Mouse (Mus musculus): ENCODE measurements around the gene Cdc42se2.

DNA sequence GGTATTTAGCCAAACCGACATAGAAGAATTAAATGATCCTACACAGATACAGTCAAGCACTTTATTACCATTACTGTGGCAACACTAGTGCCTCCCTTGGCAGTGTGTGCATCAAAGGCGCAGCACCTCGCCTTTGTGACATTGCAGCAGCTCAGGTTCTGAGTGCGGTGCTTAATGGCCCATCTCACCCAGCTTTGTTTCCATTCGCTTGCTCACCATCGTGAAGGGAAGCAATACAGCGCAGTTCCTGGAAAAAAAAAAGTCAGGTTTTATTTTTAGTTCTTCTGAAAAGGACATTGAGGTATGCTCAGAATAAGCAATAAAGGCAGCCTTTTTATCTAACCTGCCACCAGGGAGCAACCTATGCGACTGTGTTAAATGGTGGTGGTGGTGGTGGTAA, 39.3 kb upstream of the Cdc42se2 start:
- no peak for TF ChIP-seq HCFC1 (IDR thresholded peaks at IDR 0.05; ENCODE audit: borderline replicate concordance, insufficient read depth, low read length)
- no peak for TF ChIP-seq ZNF384 (IDR thresholded peaks at IDR 0.05; ENCODE audit: low read depth, low read length)
- TF ChIP-seq MAFK (IDR thresholded peaks at IDR 0.05; ENCODE audit: insufficient read depth, low read depth, low read length): no peak
- no peak for TF ChIP-seq CHD2 (IDR thresholded peaks at IDR 0.05; ENCODE audit: low read depth, low read length)

Data from ES-E14 (cell line).